Mouse (Mus musculus): ENCODE results near the gene Thtpa. TPM values are rescaled to one million over a fixed set of nuclear protein-coding genes. Genes with fewer than 3 reads are reported as not detected.

Gene Thtpa
- polyA plus RNA-seq (2012; rRNA removed) = 6.6 and 11.6 TPM in 2 replicates

- peak; percentile 76 for DNase-seq (ENCODE audit: low spot score)
These were observed at the start of gene Thtpa for GRCm38 (mm10) chr14:55094704-55095231. Thtpa (plus strand) TSS chr14:55094784.

DNA sequence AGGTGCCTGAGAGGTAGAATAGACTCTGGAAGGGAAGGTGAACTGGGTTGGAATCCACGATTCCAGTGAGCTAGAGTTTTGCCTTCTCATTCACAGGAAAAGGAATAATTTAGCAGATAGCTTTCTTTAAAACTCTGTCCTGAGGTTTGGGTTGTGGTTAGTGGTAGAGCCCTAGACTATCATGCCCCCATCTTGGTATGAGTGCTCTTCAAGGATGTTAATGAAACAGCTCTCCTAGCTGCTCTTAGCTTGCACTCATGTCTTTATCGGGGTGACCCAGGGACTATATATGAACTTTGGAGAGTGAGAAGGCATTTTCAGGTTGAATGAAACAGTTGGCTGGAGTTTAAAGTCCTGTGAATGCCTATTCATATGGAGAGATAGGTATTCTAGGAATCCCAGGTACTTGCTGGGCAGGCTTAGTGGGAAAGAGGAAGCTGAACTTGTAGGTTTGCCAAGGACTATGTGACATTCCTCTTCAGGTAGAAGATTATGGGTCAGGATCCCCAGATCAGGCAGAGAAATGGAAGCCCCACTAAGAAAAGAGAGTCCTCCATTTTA, 46.5 kb upstream of the Thtpa start:
- no peak for DNase-seq (ENCODE audit: low spot score)

- no peak for DNase-seq (ENCODE audit: low spot score)
These were observed 42.1 kb upstream of the Thtpa start for GRCm38 (mm10) chr14:55052496-55052895.

DNA sequence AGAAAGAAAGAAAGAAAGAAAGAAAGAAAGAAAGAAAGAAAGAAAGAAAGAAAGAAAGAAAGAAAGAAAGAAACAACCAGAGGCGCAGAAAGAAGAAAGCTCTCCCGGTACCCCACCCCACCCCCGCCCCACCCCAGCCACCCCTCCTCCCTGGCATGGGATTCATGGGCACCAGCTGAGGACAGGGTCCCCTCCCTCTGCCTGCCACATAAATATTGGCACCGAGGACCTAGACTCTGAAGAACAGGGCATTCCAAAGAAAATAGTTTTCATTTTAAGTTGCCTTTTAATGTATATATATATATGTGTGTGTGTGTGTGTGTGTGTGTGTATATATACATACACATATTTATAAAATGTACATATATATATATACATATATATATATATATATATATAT, 41.5 kb upstream of the Thtpa start:
- no peak for DNase-seq (ENCODE audit: low spot score)

GRCm38 (mm10) chr14:55053708-55054190, 40.8 kb upstream of the Thtpa start:
- DNase-seq (ENCODE audit: low spot score) = no peak

GRCm38 (mm10) chr14:55054191-55054749, 40.3 kb upstream of the Thtpa start:
- no peak for DNase-seq (ENCODE audit: low spot score)

DNA sequence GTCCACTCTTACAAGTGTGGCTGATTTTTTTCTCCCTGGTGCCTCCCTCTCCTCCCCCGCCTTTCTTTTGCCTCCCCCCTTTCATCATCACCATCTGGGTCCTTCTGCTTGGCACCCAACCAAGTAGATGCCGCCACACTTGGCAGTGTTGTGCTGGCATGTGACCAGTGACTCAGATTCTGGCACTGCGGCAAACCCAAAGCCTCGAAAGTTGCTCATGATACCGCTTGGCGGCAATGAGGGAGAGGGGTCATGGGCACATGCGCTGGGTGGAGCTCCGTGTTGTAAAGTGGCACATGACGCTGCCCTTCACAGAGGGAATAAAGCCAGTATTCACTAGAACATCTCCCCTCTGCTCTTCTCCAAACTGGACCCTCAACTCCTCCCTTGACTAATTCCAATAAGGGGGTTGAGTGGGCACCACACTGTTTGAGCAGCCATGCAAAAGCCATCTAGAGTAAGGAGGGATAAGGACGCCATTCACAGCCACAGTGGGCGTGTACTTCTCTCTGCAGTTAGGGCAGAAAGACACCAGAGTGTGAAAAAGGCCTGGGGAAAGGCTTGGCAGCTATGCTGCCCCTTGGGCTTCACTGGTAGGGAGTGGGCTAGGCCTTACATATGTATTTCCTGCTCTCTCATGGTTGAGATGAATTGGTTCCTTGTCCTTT, 39.3 kb upstream of the Thtpa start:
- DNase-seq (ENCODE audit: low spot score) = no peak

GRCm38 (mm10) chr14:55059009-55059408, 35.6 kb upstream of the Thtpa start:
- no peak for DNase-seq (ENCODE audit: low spot score)

DNA sequence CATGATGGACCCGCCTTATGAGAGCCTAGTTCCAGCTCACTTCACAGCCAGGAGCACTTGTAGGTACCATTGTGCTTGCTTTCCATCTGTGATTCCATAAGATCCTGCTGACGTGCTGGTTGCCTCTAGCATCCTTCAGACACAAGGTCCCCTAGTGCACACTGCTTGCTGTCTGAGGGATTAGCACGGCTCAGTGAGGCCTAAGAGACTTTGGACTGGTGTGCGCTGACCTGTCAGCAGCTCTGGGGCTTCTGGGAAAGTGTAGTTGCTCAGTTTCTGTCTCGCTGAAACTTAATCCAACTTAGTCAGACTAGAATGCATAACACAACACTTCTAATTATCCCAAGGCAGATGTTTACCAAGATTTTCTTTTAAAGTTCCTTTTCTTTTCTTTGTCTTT, 34.7 kb upstream of the Thtpa start:
- no peak for DNase-seq (ENCODE audit: low spot score)

- DNase-seq (ENCODE audit: low spot score) = no peak
These were observed 32.7 kb upstream of the Thtpa start for GRCm38 (mm10) chr14:55061845-55062244.

GRCm38 (mm10) chr14:55062626-55063025, 32.0 kb upstream of the Thtpa start:
- no peak for DNase-seq (ENCODE audit: low spot score)

DNA sequence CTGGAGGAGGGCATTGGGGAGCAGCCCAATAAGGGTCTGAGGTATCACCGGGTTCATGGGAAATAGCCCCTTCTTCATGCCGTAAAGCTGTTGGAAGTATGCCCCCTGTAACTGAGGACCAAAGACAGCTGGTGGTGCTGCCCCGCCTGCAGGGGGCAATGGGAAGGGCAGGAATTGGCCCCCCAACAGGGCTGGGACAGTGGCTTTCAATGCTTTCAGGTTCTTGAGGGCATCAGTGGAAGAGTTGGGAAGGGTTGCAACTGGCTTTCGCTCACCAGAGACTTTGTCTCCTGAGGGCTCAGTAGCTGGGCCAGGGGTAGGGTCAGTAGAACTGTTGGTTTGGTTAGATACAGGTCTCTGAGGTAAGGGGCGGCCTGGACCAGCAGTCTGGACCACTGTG, 31.5 kb upstream of the Thtpa start:
- no peak for DNase-seq (ENCODE audit: low spot score)

DNA sequence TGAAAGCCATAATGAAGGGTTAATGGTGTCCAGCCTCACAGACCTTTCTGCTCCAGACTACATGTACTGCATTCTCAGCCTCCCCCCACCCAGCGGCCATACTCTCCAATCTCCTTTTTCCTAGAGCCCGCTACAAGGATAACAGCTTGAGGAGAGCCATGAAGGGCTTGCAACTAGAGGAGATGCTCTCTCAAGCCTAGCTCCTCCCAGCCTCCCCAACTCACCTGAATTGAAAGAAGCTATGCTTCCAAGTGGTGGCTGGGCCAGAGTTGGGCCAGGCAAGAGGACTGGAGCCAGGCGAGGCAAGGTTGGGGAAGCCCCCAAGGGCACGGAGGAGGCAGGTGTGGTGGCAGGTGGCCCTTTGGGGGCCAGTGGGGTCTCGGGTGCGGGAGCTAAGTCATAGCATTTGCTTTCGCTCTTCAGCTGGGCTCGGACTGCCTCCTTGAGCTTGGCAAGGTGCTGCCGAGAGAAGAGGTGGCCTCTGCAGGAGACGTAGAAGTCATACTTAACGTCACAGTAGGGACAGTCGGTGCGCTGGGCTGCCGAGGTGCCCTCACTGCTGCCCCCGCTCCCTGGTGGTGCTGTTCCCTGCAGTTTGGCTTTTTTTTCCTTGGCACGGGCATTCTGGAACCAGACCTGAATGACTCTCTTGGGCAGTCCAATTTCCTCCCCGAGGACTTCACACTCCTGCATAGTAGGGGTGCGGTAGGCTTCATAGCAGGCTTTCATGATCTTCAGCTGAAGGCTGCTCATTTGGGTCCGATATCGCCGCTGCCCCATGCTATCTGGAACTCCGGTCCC, 30.8 kb upstream of the Thtpa start:
- no peak for DNase-seq (ENCODE audit: low spot score)

- DNase-seq (ENCODE audit: low spot score) = no peak
These were observed 29.9 kb upstream of the Thtpa start for GRCm38 (mm10) chr14:55064481-55065370.

DNA sequence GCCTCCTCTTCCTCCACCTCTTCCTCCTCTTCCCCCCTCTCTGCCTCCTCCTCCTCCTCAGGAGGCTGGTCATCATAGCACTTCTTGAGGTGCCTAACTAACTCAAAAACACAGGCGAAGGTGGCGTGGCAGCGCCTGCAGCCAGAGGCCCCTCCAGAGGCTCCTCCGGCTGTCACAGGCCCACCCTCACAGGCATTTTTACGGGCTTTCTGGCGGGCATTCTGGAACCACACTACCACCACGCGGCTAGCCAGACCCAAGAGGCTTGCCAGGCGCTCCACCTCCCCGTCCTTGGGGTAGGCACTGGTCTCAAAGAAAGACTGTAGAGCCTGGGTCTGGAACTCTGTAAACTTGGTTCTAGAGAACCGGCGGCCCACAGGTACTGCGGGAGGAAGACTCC, 29.2 kb upstream of the Thtpa start:
- no peak for DNase-seq (ENCODE audit: low spot score)

GRCm38 (mm10) chr14:55066042-55066441, 28.5 kb upstream of the Thtpa start:
- no peak for DNase-seq (ENCODE audit: low spot score)

- no peak for DNase-seq (ENCODE audit: low spot score)
These were observed 22.8 kb upstream of the Thtpa start for GRCm38 (mm10) chr14:55071756-55072155.

DNA sequence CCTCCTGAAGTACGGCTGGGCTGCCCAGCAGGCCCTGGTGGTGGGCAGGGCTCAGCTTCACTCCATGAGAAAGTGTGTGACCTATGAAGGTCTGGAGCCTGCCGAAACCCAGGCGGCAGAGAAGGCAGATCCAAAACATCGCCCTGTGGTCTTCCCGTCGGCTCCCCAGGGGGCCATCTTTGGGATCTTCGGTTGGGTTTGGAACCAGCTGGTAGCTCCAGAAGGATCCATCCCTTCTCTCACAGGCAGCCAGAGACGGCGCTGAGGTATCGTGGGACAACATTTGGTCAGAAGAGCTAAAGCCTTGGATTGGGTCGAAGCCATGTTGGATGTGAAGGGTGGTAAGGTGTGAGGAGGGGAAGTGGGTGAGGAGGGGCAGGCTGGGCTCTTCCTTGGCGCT, 20.2 kb upstream of the Thtpa start:
- DNase-seq (ENCODE audit: low spot score) = no peak

DNA sequence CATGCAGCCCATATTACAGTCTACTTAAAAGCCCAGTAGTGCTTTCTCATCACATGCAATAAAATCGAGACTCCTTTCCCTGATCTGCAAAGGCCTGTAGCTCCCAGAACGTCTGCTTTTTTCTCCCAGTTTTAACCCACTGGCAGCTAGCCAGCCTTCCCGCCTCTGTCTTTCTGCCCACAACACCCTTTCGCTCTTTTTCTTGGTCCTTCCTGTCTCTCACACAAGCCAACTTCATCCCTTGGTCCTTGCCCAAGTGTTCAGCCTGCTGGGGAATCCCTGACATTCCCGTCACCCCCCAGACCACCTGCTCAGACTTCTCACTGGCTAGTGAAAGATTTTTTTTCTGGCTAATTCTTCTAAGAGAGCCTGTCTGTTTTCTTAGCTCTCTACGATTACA, 18.4 kb upstream of the Thtpa start:
- DNase-seq (ENCODE audit: low spot score) = no peak

- no peak for DNase-seq (ENCODE audit: low spot score)
These were observed 17.6 kb upstream of the Thtpa start for GRCm38 (mm10) chr14:55076956-55077355.

Measured in urinary bladder, adult 2 months (tissue).